Mouse (Mus musculus) kidney, embryonic 16.5 days (tissue): Measurements from ENCODE around the gene Hsph1. TPM values are rescaled to one million over a fixed set of nuclear protein-coding genes. Genes with fewer than 3 reads are reported as not detected.
A peak's percentile ranks its signal among the peaks of the same experiment; 100 is the strongest.

Experiments
- ATAC-seq: fragments of 200-750 bp; cut with Nextera tagmentation; 2 replicates; pipeline ENCODE4 v1.8.0; 2017; ENCODE audit warnings: moderate TSS enrichment; ENCODE audit not compliant: low FRiP score, low TSS enrichment
- H3K27ac ChIP-seq: fragments of 300-500 bp; sonication (generic); 2 replicates; pipeline ENCODE4 v1.5.1; 2014; ENCODE audit warnings: low read length
- H3K27me3 ChIP-seq: fragments of 300-500 bp; sonication (generic); 2 replicates; pipeline ENCODE4 v1.6.1; 2014; ENCODE audit warnings: low read length, control low read depth, mixed read lengths; ENCODE audit not compliant: insufficient read depth
- H3K36me3 ChIP-seq: fragments of 300-500 bp; sonication (generic); 2 replicates; pipeline ENCODE4 v1.6.1; 2014; ENCODE audit warnings: low read length, control low read depth, mixed read lengths; ENCODE audit not compliant: insufficient read depth
- H3K4me1 ChIP-seq: fragments of 300-500 bp; sonication (generic); 2 replicates; pipeline ENCODE4 v1.6.1; 2014; ENCODE audit warnings: low read length, control low read depth, mixed read lengths; ENCODE audit not compliant: insufficient read depth
- H3K4me2 ChIP-seq: fragments of 300-500 bp; sonication (generic); replicated peaks from 2 replicates; pipeline ENCODE4 v1.6.1; 2014; ENCODE audit warnings: low read depth, low read length
- H3K4me3 ChIP-seq: fragments of 300-500 bp; sonication (generic); 2 replicates; pipeline ENCODE4 v1.5.1; 2014; ENCODE audit warnings: mild to moderate bottlenecking, low read length
- H3K9ac ChIP-seq: fragments of 300-500 bp; sonication (generic); replicated peaks from 2 replicates; pipeline ENCODE4 v1.6.1; 2014; ENCODE audit warnings: low read length
- H3K9me3 ChIP-seq: fragments of 300-500 bp; sonication (generic); 2 replicates; pipeline ENCODE4 v1.6.1; 2016; ENCODE audit warnings: low read length, control low read depth
- WGBS: fragments of 180-500 bp; shearing (Covaris S2); extraction: QIAGEN DNeasy Blood & Tissue Kit; methylation state at CpG from one replicate; pipeline ENCODE4 v1.1.7; 2014; 5-methylcytosine and 5-hydroxymethylcytosine counted together
- polyA plus RNA-seq: library from polyadenylated mRNA; unstranded; fragments of >200 nt; fragmentation: Nextera tagmentation; extraction: Ambion mirVana; gene quantifications from 2 replicates; pipeline ENCODE4 v1.2.1, GENCODE M21; 2015

Hsph1 gene
- polyA plus RNA-seq, 1 experiment from 2014 or later = 67.5 TPM

- Histone ChIP-seq H3K9me3 (no peaks in the 10 kb centered on the region), H3K4me2 (no peak overlapping the region), H3K4me1 (no peaks in the 10 kb centered on the region), H3K36me3 (no peaks in the 10 kb centered on the region), H3K27me3 (no peaks in the 10 kb centered on the region), H3K9ac (no peak overlapping the region), H3K27ac (no peak overlapping the region), H3K4me3 (no peak overlapping the region)
- WGBS = 94% methylated on average over 3 of the region's 3 CpGs
- no peak for ATAC-seq
Observed at GRCm38 (mm10) chr5:149601996-149602395, 34.2 kb downstream of the Hsph1 start.

- Histone ChIP-seq H3K27ac (no peak overlapping the region), H3K36me3 (no peaks in the 10 kb centered on the region), H3K4me3 (no peak overlapping the region), H3K4me1 (no peaks in the 10 kb centered on the region), H3K27me3 (no peaks in the 10 kb centered on the region), H3K4me2 (no peak overlapping the region), H3K9ac (no peak overlapping the region), H3K9me3 (no peaks in the 10 kb centered on the region; the same call in none of the 2 replicates)
- WGBS = 47% methylated on average over 18 of the region's 18 CpGs
- ATAC-seq = no peak
Observed at GRCm38 (mm10) chr5:149597351-149597750, 38.8 kb downstream of the Hsph1 start.

DNA sequence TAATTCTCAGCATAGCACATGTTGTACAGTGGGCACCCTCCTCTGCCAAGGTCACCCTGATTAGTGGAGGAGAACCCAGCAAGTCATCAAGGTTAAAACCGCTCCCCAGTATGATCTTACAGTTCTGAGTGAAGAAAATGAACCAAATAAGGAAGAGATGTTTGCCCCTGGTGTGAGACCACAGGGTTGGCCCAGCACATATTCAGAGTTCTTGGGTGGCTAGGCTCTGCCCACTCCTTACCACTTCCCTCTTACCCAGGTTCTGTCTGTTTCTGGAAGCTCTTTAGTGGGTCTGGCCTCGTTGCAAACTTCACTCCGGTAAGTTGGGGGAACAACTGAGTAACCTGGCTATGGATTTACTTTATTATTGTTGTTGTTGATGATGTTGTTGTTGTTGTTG is 42.0 kb downstream of the Hsph1 start:
- no peaks in the 10 kb centered on the region; the same call in none of the 2 replicates for H3K9me3 ChIP-seq
- no peak overlapping the region for H3K9ac ChIP-seq
- 0 out of 2 replicates have a peak, but pooled peaks cover 4% of the 10 kb centered on the region for H3K4me1 ChIP-seq
- no peak overlapping the region for H3K4me2 ChIP-seq
- 88% methylated on average over 3 of the region's 3 CpGs for WGBS
- H3K36me3 ChIP-seq = no peaks in the 10 kb centered on the region
- no peak overlapping the region for H3K4me3 ChIP-seq
- no peaks in the 10 kb centered on the region for H3K27me3 ChIP-seq
- H3K27ac ChIP-seq = no peak overlapping the region
- ATAC-seq = no peak

DNA sequence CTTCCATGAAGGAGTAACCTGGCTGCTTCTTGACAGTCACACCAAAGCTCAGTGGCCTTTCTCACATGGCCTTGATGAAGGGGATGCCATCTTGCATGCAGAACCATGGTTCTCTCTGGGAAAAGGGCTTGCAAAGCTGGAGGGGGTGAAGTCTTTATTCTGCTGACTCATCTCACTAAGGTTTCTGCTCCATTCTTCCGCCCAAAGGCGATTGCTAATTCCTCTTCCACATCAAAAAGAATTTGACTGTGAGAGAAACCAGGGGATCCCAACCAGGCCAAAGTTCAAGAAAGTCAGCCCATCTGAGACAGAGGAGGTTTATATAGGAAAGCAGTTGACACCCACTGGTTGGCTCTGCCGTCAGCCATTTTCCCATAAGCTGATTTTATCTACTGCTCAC is 46.2 kb downstream of the Hsph1 start:
- H3K27ac ChIP-seq = no peak overlapping the region
- peaks cover 16% of the 10 kb centered on the region for H3K4me1 ChIP-seq
- H3K27me3 ChIP-seq = no peaks in the 10 kb centered on the region
- H3K36me3 ChIP-seq = no peaks in the 10 kb centered on the region
- WGBS = 64% methylated on average over 3 of the region's 3 CpGs
- H3K4me2 ChIP-seq = no peak overlapping the region
- no peak overlapping the region for H3K9ac ChIP-seq
- no peaks in the 10 kb centered on the region; the same call in none of the 2 replicates for H3K9me3 ChIP-seq
- no peak for ATAC-seq
- no peak overlapping the region for H3K4me3 ChIP-seq

DNA sequence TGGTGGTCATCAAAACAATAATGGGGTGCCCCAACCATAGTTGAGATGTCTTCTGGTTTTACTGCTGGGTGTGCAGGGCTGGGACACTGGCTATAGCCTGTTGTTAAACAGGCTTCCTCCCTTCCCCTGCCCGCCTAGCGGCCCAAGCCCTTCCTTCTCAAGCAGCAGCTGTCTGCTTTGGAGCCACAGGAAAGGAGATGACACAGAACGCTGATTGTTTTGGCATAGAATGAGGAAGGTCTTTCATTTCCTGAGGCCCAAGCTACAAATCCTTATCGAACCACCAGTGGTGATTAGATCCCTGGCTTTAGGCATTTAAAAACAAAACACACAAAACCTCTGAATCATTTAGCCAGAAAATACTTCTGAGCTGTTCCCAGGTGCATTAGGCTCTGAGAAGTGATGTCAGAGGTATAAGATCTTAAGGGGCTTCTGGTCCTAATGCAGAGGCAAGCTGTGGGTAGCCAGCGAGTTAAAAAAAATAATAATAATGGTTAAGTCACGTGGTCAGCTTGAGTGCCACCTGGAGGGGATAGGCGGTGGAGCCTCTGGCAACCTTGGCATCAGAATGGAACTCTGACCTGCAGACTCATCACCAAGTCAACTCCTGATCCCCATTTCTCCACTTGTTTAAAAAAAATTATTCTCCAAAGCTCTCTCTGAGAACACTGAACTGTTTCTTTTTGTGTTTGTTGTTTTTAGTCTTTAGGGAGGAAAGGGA is 47.2 kb downstream of the Hsph1 start:
- 39% methylated on average over 7 of the region's 7 CpGs for WGBS
- Histone ChIP-seq H3K36me3 (no peaks in the 10 kb centered on the region), H3K27me3 (no peaks in the 10 kb centered on the region), H3K4me2 (no peak overlapping the region), H3K27ac (peak overlapping the region; percentile 5; the same call in 1 of the 2 replicates), H3K9me3 (no peaks in the 10 kb centered on the region; the same call in 1 of the 2 replicates), H3K9ac (no peak overlapping the region), H3K4me3 (no peak overlapping the region), H3K4me1 (peaks cover 16% of the 10 kb centered on the region)
- no peak for ATAC-seq

DNA sequence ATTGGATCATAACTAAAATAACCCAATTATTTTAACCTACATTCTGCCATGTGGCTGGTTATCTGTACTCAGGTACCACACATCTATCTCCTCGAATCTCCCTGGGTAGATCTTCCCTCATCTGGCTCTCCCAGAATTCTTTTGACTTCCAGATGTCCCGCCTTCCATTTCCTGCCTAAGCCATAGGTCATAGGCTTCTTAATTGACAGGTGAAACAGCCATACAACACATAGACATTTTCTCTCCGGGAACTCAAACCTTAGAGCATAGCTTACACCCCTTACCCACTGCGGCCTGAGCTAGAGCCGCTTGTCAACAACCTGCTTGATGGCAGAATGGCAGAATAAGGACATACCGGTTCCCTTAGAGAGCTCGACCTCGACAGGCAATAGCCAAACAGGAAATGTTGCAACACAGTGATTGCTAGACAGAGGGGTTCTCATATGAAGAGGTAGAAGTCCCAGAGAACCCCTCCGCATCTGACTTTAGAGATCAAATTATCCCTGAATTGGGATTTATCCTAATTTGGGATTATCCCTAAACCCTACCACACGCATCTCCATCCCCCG is 48.8 kb downstream of the Hsph1 start:
- peaks cover 16% of the 10 kb centered on the region for H3K4me1 ChIP-seq
- H3K27me3 ChIP-seq = no peaks in the 10 kb centered on the region
- H3K9ac ChIP-seq = no peak overlapping the region
- H3K9me3 ChIP-seq = no peaks in the 10 kb centered on the region; the same call in 1 of the 2 replicates
- H3K27ac ChIP-seq = no peak overlapping the region
- H3K4me2 ChIP-seq = no peak overlapping the region
- H3K36me3 ChIP-seq = no peaks in the 10 kb centered on the region
- no peak overlapping the region for H3K4me3 ChIP-seq
- 83% methylated on average over 11 of the region's 11 CpGs for WGBS
- ATAC-seq = no peak

DNA sequence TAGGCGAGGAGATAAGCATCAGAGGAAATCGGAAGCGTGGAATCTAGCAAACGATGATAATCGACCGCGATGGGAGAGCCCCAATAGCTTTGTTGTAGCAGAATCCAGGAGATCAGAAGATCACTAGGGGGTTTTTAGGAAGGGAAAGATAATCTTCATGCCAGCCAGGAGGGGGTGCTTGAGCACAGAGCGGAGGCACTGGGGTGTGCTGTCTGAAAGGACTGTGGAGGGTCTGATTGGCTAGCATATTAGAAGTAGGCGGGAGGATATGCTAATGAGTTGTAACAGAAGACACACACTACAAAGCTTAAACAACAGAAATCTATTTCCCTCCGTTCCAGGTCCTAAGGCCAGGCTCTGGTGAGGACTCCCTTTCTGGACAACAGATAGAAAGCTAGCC is 50.3 kb downstream of the Hsph1 start:
- ATAC-seq = no peak
- Histone ChIP-seq H3K4me1 (peaks cover 16% of the 10 kb centered on the region), H3K4me3 (no peak overlapping the region), H3K9me3 (no peaks in the 10 kb centered on the region), H3K27me3 (no peaks in the 10 kb centered on the region), H3K27ac (no peak overlapping the region), H3K4me2 (no peak overlapping the region), H3K9ac (no peak overlapping the region), H3K36me3 (no peaks in the 10 kb centered on the region)
- WGBS = 79% methylated on average over 10 of the region's 10 CpGs

- no peak overlapping the region for H3K9ac ChIP-seq
- H3K27me3 ChIP-seq = no peaks in the 10 kb centered on the region
- H3K9me3 ChIP-seq = no peaks in the 10 kb centered on the region
- no peak overlapping the region for H3K4me2 ChIP-seq
- H3K4me3 ChIP-seq = no peak overlapping the region
- peaks cover 16% of the 10 kb centered on the region for H3K4me1 ChIP-seq
- H3K36me3 ChIP-seq = no peaks in the 10 kb centered on the region
- no peak overlapping the region for H3K27ac ChIP-seq
- no peak for ATAC-seq
- WGBS = 88% methylated on average over 1 of the region's 1 CpGs
Observed at GRCm38 (mm10) chr5:149585231-149585630, 50.9 kb downstream of the Hsph1 start.

DNA sequence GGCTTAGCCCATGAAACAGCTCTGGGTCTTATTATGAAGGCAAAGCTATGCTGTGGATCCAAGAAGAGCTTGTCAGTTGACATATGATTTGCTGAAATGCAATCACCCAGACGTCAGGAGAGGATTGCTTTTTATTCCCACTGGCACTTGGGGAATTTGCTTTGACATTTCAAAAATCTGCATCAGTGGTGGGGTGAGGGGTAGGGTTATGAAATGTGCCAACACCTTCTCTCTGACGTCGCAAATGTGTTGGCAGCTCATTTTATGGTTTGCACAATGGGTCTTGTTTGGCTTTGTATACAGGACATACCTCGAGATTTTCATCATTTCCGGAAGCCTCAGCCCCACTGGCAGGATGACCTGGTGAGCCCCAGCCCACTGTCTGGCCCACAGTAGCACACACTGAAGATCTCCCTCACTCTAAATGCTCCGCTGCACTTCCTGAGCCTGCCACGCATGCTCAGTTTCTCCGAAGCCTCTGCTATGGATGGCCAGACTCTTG is 52.0 kb downstream of the Hsph1 start:
- Histone ChIP-seq H3K9ac (no peak overlapping the region), H3K27ac (no peak overlapping the region), H3K4me2 (no peak overlapping the region), H3K27me3 (no peaks in the 10 kb centered on the region), H3K36me3 (no peaks in the 10 kb centered on the region), H3K4me1 (peaks cover 13% of the 10 kb centered on the region), H3K9me3 (no peaks in the 10 kb centered on the region), H3K4me3 (no peak overlapping the region)
- 45% methylated on average over 8 of the region's 8 CpGs for WGBS
- 0 out of 2 replicates have a peak, but pooled peaks have one; percentile 50 for ATAC-seq

DNA sequence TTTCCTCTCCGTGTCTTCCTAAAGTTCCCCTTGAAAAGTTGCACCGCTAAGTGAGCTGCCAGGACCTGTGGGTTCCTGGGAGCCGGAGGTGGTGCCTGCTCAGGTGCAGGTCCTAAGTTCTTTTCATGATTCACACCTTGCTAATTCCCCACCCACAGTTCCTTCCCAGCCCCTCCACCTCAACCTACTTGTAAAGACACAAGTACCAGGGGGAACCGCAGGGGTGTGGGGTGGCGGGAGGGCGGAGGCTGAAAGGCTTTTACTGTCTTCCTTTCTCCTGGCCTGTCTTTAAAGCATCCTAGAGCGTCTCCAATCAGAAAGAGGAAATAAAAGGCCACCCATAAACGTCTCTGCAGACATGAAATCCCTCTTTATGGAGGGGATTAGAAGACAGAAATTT is 52.7 kb downstream of the Hsph1 start:
- no peak overlapping the region for H3K4me2 ChIP-seq
- peaks cover 6% of the 10 kb centered on the region for H3K4me1 ChIP-seq
- ATAC-seq = no peak
- WGBS = 27% methylated on average over 8 of the region's 8 CpGs
- no peak overlapping the region for H3K27ac ChIP-seq
- no peaks in the 10 kb centered on the region for H3K36me3 ChIP-seq
- H3K27me3 ChIP-seq = no peaks in the 10 kb centered on the region
- no peak overlapping the region for H3K9ac ChIP-seq
- no peaks in the 10 kb centered on the region for H3K9me3 ChIP-seq
- H3K4me3 ChIP-seq = no peak overlapping the region
